Mouse (Mus musculus) bone marrow macrophage, adult 2 months (primary cell): Measurements from ENCODE around the gene B830017H08Rik. TPM values are rescaled to one million over a fixed set of nuclear protein-coding genes. Genes with fewer than 3 reads are reported as not detected.

Experiments
- H3K27ac ChIP-seq: 2 replicates; pipeline ENCODE4 v1.5.1; 2012; ENCODE audit warnings: low read depth, low read length; ENCODE audit not compliant: insufficient read depth
- H3K4me1 ChIP-seq: 2 replicates; pipeline ENCODE4 v1.6.1; 2012; ENCODE audit warnings: low read length; ENCODE audit not compliant: control insufficient read depth, insufficient read depth
- H3K4me3 ChIP-seq: 2 replicates; pipeline ENCODE4 v1.5.1; 2012; ENCODE audit warnings: mild to moderate bottlenecking, low read length, moderate library complexity; ENCODE audit not compliant: insufficient read depth
- CTCF ChIP-seq: IDR thresholded peaks from 2 replicates; pipeline ENCODE4 v1.5.1; 2012; ENCODE audit warnings: low read depth, mild to moderate bottlenecking, low read length, moderate library complexity
- POLR2A ChIP-seq: IDR thresholded peaks from 2 replicates; pipeline ENCODE4 v1.6.1; 2012; ENCODE audit warnings: mild to moderate bottlenecking, low read depth, low read length, borderline replicate concordance
- polyA plus RNA-seq: library from polyadenylated mRNA; stranded (reverse); fragments of >200 nt; gene quantifications from 2 replicates; pipeline ENCODE4 v1.2.4, GENCODE M21; 2012; ENCODE audit not compliant: missing spikeins, insufficient read depth, insufficient read length

Gene B830017H08Rik
- polyA plus RNA-seq, 1 experiment = not detected

DNA sequence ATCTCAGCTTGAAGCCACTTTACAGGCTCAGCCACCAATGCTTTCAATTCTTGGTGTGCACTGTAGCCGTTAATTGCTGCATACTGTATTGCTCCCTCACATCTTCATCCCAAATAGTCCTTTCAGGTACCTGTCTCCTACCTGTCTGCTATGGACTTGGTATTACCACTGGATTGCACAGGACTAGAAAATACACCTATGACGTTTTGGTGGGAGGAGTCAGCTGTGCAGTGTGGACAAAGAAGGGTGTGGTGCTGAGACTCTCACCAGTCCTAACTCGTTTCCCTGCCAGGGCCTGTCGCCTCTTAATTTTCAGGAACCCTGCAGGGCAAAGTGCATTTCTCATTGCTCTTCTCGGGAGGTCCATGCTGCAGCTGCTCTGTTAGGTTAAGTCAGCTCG lies 32.8 kb downstream of the B830017H08Rik start:
- TF ChIP-seq CTCF (no peak), POLR2A (no peak)
- H3K4me1 ChIP-seq = peaks cover 5% of the 10 kb centered on the region
- no peak overlapping the region for H3K27ac ChIP-seq
- no peak overlapping the region for H3K4me3 ChIP-seq

DNA sequence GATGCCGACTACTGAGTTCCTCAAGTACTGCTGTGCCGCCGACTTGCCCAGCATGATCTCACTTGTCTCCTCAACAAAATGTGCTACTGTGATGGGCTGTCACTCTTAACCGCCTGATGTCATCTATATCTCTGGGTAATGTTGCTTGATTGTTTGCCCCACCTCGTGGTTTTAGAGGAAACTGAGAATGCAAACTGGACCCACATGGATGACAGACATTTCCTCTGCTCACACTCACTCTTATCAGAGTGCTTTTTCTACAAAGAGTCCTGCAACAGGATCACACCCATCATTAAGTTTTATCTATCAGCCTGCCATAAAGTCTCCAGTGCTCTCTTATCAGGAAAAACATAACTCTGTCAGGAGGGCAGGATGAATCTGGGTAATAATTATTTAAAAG lies 38.3 kb downstream of the B830017H08Rik start:
- H3K4me3 ChIP-seq = no peak overlapping the region
- H3K27ac ChIP-seq = no peak overlapping the region
- H3K4me1 ChIP-seq = peaks cover 16% of the 10 kb centered on the region
- TF ChIP-seq CTCF = no peak
- TF ChIP-seq POLR2A = no peak

DNA sequence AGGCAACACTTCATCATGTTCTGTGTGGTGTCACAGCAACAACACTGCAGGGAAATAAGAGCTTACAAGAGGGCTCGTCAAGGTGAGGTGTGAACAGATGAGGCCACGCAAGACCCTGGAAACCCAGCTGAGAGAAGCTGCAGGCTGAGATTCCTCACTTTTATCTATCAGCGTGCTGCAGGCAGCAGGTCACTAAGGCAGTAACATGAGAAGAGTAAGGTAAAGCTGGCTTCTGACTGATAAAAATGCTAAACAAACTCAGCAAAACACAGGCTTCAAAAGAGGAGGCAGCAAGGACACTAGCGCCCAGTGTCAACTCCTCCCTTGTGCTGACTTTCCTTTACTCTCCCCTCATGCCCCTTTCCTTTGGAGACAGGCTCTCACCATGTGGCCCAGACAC lies 40.1 kb downstream of the B830017H08Rik start:
- Histone ChIP-seq H3K4me3 (no peak overlapping the region), H3K4me1 (peaks cover 16% of the 10 kb centered on the region), H3K27ac (no peak overlapping the region)
- no peak for TF ChIP-seq CTCF
- no peak for TF ChIP-seq POLR2A

DNA sequence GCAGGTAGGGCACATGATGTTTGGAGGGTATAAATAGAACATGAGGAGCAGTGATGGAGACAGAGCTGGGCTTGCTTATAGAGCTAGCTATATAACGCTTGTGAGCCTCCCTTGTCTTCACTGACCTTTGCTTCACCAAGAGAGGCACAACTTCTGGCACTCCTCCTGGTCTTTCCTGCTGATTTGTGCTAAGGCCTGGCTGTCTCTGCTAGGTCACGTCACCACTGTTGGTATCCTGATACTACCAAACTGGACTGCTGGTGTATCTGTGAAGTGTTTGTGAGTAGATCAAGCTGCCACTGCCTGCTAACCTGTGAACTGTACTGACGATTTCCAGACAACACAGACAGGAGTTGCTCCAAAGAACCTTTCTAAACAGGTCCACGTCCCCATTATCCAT lies 42.3 kb downstream of the B830017H08Rik start:
- H3K4me1 ChIP-seq = peaks cover 13% of the 10 kb centered on the region

DNA sequence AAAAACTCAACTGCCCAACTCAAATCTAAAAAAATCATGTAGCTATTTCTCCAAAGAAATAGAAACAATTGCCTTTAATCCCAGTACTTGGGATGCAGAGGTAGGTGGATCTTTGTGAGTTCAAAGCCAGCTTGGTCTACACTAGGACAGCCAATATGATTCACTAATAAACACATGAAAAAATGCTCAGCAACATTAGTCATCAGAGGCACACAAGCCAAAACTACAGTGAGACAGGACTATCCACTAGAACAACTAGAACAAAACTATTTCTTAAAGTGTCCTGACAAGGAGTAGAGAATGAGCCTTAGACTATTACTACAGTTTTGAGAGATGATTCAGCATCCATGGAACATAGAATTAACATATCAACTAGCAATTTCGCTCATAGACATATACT lies 43.2 kb downstream of the B830017H08Rik start:
- peaks cover 17% of the 10 kb centered on the region for H3K4me1 ChIP-seq
- no peak for TF ChIP-seq POLR2A
- TF ChIP-seq CTCF = no peak
- no peak overlapping the region for H3K27ac ChIP-seq
- H3K4me3 ChIP-seq = no peak overlapping the region

More for the DNA sequence above, 42.3 kb downstream of the B830017H08Rik start:
- H3K27ac ChIP-seq = no peak overlapping the region
- TF ChIP-seq POLR2A (no peak), CTCF (no peak)
- no peak overlapping the region for H3K4me3 ChIP-seq

DNA sequence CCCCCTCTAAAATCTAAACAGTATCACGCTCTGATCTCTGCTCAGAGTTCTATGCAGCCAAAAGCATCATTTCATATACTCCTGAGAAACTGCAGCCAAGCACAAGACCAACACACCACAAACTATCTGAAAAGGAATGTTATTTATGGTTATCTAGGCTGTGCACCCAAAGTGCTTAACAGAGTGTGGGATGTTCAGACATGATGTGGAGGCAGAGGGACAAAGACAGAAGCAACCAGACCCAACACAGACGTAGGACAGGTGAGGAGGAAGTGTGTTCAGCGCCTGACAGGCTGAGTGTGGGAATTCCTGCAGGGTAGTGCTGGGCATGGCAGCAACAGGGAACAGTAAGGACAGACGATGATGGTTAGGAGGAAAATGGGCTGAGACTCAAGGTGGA lies 46.6 kb downstream of the B830017H08Rik start:
- Histone ChIP-seq H3K4me3 (no peak overlapping the region), H3K4me1 (peaks cover 18% of the 10 kb centered on the region), H3K27ac (no peak overlapping the region)
- TF ChIP-seq POLR2A = no peak
- no peak for TF ChIP-seq CTCF

DNA sequence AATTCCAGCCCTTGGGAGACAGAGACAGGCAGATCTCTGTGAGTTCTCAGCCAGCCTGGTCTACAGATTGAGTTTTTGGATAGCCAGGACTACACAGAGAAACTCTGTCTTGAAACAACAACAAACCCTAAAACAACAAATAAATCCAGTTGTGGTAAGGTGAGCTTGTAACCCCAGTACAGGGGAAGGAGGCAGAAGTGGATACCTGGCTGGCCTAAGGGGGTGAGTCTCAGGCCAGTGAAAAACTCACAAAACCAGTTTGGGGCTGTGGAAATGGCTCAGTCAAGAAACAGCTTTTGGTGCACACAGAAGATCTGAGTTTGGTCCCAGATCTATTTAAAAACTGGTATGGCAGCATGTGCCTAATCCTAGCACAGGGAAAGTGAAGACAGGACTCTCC lies 49.3 kb downstream of the B830017H08Rik start:
- H3K27ac ChIP-seq = no peak overlapping the region
- TF ChIP-seq POLR2A (no peak), CTCF (no peak)
- H3K4me1 ChIP-seq = peaks cover 18% of the 10 kb centered on the region
- H3K4me3 ChIP-seq = no peak overlapping the region

DNA sequence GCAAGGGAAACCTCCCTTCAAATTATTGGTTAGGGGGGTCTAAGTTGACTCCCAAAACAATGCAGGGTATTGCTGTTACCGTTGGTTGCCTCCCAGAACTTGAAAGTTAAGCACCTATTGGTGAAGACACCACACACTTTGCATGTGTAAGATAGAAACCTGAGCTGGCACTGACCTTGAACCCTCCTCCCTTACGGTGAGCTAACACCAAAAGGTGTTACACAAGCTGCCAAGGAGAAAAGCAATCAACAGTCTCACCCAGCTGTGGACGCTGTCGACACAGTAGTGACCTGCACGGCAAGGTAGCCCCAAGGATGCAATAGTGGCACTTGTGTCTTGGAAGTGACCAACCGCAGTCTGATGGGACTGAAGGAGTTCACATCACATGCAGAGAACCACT lies 51.2 kb downstream of the B830017H08Rik start:
- TF ChIP-seq POLR2A (no peak), CTCF (no peak)
- peaks cover 18% of the 10 kb centered on the region for H3K4me1 ChIP-seq
- no peak overlapping the region for H3K4me3 ChIP-seq
- H3K27ac ChIP-seq = no peak overlapping the region

Other genes with a start within 250 kb of the B830017H08Rik start
- gene Slc7a4, start 249.9 kb upstream of the B830017H08Rik start, polyA plus RNA-seq = 2.2 and 2.4 TPM in 2 replicates
- 19.5 and 22.6 TPM in 2 replicates for gene Smpd4, start 213.8 kb upstream of the B830017H08Rik start, polyA plus RNA-seq
- gene Ccdc74a, start 186.7 kb upstream of the B830017H08Rik start, polyA plus RNA-seq = not detected in 2 replicates
- gene Med15, start 100.2 kb upstream of the B830017H08Rik start, polyA plus RNA-seq = 82.4 and 105 TPM in 2 replicates
- 9.3 and 12.4 TPM in 2 replicates for gene Klhl22, start 73.5 kb upstream of the B830017H08Rik start, polyA plus RNA-seq
- gene Scarf2, start 35.8 kb upstream of the B830017H08Rik start, polyA plus RNA-seq = 0.86 and 1.7 TPM in 2 replicates
- 1.3 and 1.6 TPM in 2 replicates for gene Car15, start 5.2 kb downstream of the B830017H08Rik start, polyA plus RNA-seq
- gene Gm20518, start 58.5 kb downstream of the B830017H08Rik start, polyA plus RNA-seq = not detected in 2 replicates
- gene Tssk1, start 61.1 kb downstream of the B830017H08Rik start, polyA plus RNA-seq = not detected in 2 replicates
- 23.2 and 29.4 TPM in 2 replicates for gene Dgcr2, start 65.4 kb downstream of the B830017H08Rik start, polyA plus RNA-seq
- gene Tssk2, start 65.5 kb downstream of the B830017H08Rik start, polyA plus RNA-seq = not detected in 2 replicates
- gene Ess2, start 78.2 kb downstream of the B830017H08Rik start, polyA plus RNA-seq = 20.1 and 27.1 TPM in 2 replicates
- gene Gsc2, start 81.9 kb downstream of the B830017H08Rik start, polyA plus RNA-seq = not detected in 2 replicates
- gene Slc25a1, start 95.1 kb downstream of the B830017H08Rik start, polyA plus RNA-seq = 53.5 and 59.4 TPM in 2 replicates
- gene Vpreb2, start 147.3 kb downstream of the B830017H08Rik start, polyA plus RNA-seq = not detected in 2 replicates
- gene Dgcr6, start 219.7 kb downstream of the B830017H08Rik start, polyA plus RNA-seq = 23.0 and 26.4 TPM in 2 replicates